Mouse (Mus musculus) right cerebral cortex, adult 18-20 months (tissue): ENCODE results near the gene Slc6a21.
"Not testable (repeated sequence)": the region's sequence is repeated elsewhere in the genome, so short reads cannot be mapped to it uniquely, and the experiment has no call there.

Experiments used
- DNase-seq: peaks from one replicate; pipeline ENCODE4 v3.0.0; 2022; ENCODE audit warnings: mixed read lengths

Slc6a21 gene

DNA sequence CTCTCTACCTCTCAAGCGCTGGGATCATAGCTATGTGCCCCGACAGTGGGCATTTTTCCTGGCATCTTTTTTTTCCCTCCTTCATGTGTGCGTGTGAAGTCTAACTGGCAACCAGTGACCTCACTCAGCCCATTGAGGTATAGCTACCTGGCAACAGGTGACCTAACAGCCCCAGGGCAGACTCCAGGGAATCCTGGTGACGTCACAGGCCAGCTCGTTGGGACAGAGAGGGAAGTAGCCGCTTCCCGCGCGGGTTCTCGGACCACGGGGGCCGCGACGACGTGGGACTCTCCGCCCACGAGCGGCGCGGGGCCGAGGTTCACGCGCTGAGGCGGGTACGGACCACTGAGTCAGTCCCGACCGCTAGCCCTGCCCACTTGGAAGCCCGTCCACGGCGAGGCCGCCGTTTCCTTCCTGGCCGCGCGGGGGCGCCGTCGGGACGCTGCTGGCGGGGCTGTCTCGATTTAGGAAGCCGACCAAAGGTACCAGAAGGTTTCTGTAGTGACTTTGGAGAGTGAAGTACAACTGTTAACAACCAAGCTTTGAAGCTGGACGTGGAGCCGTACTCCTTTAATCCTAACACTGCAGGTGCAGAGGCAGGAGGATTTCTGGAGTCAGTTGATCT, at the start of gene Slc6a21:
TSS of gene Slc6a21 (plus strand) at position 378 of the 625 bp plus-strand sequence.
- DNase-seq = peak; percentile 70

DNA sequence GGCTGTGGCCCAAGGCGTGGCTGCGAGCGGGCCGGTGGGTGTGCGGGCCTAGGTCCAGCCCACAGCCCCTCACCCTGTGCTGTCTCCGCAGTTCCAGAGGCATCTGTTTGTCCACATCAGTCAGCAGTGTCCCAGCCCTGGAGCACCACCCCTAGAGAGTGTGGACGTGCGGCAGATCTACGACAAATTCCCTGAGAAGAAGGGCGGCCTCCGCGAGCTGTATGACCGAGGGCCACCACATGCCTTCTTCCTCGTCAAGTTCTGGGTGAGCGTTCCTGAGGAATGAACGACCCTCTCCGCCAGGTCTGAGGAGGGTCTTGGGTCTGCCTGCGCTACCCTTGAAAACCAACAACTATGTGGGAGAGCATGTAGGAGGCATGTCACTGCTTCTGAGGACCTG, 48.8 kb upstream of the Slc6a21 start:
- DNase-seq = no peak

DNA sequence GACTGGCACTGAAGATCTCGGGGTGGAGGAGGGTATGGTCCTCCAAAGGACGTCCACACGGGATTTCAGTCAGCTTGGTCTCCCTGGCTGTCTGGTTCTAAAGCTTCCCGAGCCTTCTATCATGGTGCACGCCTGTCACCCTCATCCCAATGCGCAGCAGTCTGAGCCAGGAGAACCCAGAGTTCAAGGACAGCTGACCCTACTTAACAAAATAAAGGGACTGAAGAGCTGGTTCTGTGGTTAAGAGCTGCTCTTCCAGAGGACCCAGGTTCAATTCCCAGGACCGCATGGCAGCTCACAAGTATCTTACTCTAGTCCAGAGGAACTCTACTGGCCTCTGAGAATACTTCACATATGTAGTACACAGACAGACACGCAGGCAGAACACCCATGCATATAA, 48.3 kb upstream of the Slc6a21 start:
- DNase-seq = no peak

DNA sequence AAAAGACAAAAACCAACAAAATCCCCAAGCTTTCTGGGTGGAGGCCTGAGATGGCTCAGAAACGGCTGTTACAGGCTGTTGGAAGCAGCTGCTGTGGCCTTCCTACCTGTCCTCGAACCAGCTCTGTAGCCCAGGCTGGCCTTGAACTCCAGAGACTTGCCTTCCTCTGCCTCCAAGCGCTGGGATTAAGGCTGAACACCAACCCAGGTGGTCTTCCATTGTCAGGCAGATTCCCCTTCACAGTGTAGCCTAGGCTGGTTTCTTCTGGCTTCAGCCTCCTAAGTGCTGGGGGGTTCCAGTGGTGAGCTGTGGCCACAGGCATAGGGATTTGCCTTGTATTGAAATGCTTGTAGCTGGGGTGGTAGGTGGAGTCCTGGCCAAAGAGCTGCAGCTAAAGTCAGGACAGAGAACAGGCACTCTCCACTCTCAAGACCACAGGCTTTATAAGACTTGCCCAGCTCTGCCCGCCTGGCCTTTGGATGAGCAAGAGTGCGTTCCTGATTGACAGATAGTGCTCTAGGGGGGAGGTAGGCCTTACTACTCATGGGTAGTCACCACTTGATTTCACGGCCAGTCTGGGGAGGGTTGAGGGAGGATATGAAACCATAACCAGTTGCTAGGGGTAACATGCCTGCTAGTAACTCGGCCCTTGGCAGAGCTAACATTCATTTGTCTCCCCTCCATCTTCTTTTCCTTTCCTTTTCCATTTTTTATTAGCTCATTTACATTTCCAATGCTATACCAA, 47.7 kb upstream of the Slc6a21 start:
- no peak for DNase-seq

DNA sequence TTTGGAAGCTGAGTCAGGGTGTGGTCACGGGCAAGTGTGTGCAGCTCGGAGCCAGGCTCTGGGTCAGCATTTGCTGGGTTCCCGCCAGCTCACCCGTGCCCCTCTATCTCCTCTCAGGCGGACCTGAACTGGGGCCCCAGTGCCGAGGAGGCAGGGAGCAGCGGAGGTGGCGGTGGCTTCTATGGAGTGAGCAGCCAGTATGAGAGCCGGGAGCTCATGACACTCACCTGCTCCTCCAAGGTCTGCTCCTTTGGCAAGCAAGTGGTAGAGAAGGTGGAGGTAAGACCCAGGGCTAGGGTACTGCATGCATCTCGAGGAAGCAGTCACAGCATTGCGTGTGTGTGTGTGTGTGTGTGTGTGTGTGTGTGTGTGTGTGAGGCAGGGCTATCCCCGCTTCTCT, 46.1 kb upstream of the Slc6a21 start:
- no peak for DNase-seq

DNA sequence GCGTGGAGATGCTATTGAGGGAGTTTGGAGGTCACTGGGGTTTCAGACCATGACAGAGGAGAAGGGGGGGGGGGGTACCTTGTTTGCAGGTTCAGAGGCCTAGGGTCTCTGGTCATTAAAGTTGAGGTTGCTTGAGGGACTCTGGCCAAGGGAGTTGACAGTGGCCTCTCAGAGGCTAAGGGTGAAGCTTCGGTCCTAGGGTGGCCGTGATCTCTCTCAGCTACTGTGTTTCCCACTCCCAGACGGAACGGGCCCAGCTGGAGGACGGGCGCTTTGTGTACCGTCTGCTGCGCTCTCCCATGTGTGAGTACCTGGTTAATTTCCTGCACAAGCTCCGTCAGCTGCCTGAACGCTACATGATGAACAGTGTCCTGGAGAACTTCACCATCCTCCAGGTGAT, 45.4 kb upstream of the Slc6a21 start:
- no peak for DNase-seq

DNA sequence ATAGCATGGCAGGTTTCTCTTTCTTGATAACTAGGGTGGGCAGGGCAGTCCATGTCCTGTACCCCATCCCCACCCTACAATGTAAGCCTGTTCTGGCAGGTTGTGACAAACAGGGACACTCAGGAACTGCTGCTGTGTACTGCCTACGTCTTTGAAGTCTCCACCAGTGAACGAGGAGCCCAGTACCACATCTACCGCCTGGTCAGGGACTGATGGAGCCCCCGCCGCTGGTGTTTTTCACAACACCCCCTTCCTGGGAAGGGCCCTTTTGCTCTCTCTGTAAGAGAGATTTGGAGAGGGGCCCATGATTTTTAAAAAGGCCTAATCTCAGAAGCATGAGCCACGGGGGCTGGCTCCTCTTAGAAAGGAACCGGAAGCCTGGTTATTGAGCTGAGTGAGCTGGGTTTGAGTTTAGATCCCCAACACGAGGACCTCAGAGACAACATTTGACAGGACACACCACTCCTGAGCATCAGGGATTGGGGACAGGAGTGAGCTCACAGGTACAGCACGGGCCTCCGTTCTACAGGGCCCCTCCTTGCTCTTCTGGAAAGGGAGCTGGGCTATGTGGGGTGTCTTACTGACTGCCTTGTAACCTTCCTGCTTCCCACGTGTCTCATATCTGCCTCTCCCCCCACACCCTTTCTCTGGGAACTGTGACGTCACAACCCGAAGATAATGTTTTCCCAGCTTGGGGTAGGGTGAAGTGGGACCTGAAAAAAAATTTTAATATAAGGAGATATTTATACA, 44.4 kb upstream of the Slc6a21 start:
- DNase-seq = peak; percentile 76

DNA sequence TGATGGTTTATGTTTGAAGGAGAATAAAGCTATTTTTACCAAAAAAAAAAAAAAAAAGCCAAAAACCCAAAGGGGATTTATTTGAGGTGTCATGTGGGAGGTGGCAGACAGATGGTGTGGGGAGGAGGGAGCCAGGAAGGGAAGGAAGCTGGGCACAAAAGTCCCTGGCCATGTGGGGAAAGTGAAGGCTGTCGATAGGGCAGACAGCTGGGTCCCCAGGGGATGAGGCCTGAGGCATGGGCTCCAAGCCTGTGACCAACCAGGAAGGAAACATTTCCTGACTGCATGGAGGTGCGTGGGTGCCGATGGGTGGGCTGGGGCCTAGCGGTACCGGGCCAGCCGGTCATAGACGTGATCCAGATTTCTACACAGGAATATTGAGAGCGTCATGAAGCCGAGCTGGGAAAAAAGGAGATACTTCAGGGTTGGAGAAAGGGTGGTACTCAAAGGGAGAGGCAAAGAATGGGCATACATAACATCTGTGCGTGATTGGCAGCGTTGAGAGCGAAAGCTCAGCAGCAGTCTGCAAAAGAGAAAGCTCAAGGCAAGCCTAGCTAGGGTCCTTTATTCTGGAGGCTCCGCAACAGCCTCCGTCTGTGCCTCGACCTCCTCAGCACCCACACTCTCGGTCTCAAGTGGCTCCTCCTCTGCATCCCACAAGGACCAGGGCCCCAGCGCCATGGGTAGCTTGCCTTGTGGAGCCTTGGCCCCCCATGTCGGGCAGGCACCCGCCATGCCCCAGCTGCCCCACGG, 43.6 kb upstream of the Slc6a21 start:
- peak; percentile 86 for DNase-seq

DNA sequence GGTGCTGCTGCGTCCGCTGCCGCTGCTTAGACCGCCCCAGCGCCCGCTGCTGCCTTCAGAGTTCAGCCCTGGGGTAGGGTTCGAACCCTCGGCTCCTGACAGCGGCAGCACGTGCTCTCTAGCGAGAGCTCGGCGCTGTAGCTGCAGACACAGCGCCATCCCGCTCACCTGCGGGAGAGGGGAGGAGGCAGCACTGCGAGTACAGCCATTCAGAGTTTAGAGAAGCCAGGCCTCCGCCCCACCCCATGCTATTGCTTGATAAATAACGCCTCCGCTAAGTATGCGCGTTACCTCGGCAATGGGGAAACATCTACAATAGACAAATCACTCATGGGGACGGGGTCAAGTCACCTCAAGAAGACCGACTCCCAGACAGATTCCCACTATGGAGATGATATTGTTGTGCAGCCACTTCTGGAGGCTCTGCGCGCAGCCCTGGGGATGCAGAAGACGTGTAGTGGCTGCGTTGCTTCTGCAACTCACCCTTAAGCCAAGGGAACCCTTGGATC, 42.9 kb upstream of the Slc6a21 start:
- peak; percentile 32 for DNase-seq

DNA sequence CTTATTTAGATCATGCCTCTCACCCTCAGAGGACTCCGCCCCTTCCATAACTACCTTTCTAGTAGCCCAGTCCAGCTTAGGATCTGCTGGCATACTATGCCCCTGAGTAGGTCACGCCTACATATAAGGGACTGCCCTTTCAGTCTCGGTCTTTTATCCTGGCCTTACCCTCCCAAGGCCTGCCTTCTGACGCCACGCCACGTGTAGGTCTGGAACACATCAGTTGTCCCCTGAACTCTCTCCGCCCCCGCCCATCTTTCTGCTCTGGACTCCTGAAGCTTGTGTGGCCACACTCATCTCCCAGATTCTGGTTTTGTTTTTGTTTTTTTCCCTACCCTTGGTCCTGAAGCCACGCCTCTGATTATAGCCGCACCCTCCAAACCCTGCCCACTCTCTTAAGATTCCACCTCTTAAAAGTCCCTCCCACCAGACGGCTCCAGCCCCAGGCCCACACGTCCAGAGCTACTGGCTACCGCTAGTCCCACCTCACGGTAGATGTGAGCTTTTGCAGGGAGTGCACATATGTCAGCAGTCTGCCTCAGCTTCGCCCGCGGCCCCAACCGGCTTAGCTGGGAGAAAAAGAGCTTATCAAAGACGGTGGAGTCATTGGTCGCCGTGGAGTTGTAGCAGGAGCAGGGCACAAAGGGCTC, 42.3 kb upstream of the Slc6a21 start:
- DNase-seq = no peak

DNA sequence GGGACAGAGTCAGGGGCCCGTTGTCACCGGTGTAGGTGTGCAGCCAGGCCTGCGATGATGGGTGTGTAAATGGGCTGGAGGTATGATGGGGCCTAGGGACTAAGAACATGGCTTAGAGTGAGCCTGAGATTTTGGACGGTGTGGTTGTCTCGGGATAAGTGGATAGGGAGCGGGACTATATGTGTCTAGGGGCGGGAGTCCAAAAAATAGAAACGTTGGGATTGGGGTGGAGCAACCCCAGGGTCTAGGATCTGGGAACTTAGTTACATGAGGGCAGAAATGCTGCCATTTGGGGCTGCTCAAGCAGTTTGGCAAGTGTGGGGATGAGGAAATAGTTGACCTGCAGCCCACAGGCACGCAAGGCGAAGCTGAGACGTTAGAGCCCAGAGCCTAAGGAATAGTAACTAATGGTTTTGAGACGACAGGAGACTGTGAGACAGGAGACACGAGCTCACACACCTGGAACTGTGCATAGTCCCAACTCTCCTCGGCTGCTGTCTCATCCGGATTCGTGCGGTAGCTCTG, 41.6 kb upstream of the Slc6a21 start:
- DNase-seq = no peak

DNA sequence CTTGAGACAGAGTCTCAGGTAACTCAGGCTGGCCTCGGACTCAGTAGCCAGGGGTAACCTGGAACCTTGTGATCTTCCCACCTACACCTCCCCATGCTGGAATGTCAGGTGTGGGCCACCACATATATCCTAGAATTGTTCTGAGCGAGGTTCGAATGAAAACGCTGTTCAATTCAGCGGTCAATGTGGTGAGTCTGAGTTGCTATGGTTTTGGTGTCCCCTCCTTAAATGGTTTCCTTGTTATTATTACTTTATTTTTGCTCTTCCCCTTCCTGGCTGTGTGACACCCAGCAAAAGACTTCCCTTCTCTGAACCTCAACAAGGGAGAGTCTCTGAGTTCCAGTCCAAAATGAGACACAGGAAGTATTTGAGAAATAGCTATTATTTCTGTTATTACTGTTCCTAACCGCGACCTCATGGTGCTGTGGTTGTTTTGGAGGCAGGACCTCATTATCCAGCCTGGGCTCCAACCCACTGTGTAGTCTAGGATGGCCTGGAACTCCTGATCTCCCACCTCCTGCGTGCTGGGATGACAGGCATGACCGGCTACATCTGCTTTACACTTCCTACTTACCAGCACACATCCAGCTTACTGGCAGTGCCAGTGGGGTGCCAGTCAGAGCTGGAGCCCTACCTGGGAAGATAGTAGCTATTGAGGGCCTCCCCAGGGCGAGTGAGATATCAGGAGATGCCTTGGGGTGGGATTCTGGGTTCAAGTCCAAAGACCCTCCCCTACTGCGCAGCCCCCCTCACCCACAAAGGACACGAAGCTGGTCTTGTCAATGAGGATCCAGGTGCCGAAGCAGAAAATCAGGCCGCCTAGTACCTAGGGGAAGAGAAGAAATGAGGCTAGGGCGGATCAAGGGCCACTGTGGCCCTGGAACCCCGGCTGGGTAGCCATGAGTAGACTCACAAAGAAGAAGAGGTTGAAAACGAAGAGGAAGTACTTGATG, 39.3 kb upstream of the Slc6a21 start:
- no peak for DNase-seq

DNA sequence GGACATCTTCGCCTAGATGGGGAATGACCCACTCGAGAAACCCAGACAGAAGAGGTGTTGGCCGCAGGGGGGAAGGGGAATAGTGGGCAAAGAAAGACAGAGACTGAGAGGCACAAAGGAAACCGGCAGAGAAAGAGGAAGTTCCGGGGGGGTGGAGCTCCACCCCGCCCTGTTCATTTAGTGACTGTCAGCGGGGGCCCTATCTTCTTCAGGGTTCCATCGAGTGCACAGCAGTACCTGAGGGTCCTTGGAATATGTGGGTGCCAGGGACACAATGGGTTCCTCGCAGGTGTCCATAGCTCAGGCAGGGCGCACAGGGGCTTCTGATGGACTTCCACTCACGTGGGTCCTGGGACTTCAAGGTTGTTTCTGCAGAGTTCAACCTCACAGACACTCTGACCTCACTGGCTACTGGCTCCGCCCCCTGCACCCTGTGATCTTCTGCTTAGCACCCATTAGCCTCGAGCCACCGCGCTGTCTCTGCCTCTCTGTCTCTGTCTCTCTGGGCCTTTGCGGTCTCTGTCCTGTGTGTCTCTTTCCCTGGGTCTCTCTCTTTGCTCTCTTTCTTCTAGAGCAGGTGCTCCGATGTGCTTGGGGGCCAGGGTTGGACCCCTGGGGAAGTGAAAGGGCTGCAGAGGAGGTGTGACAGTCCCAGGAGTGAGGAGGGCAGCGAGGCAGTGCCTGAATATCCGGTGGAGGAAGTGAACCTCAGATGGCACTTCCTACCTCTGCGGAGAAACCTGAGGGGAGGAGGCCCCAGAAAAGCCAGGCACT, 38.4 kb upstream of the Slc6a21 start, which contains the start of gene Cd37:
TSS of gene Cd37 (minus strand) at position 393 of the 774 bp plus-strand sequence.
- no peak for DNase-seq

DNA sequence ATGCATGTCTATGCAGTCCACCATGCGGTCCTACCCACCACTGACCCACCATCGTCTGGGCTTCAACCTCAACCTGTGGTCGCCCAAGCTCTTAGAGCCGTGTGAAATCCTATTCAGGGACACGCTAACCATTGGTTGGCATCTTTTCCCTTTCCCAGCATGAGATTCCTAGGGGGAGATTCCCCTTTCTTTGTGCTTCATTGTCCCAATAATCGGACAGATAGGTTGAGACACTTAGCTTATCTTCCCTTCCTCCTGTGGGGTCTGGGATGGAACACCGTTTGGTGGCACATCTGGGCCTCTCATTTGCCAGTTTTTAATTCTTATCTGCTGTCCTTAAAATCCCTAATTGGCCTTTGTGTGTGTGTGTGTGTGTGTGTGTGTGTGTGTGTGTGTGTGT, 37.2 kb upstream of the Slc6a21 start:
- DNase-seq = no peak

DNA sequence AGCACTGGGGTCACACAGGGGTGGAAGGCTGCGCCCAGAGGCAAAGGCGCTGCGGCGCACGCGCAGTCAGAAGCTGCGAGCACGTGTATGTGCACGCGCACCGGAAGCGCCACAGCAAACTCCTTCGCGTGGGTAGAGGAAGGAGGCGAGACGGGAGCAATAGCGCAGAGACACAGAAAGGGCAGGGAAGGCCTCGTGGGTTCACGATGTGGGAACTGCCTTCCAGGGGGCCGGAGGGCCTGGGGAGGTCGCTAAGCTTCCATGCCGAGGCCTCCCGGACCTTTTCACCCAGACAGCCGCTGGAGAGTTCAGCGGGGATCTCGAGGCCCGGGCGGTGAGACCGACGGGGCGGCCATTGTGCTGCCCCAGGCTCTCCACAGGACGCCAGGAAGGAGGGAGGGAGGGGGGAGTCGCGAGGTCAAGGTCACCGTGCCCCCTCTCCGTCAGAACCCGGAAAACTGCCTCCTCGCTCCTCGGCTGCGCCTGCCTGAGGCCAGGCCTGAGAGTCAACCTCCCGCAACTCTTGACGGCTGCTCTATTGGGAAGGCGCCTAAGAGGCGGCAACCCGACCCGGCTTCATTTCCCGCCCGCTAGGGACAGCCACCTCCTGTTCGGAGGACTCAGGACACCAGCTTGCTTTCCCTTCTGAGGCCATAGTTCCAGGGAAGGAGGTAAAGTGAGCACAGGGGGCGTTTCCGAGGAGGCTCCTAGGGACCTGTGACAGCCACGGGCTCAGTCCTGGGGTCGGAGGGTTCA, 36.5 kb upstream of the Slc6a21 start, which contains the start of gene Slc6a16:
TSS of gene Slc6a16 (plus strand) at position 453 of the 756 bp plus-strand sequence.
- peak; percentile 67 for DNase-seq

DNA sequence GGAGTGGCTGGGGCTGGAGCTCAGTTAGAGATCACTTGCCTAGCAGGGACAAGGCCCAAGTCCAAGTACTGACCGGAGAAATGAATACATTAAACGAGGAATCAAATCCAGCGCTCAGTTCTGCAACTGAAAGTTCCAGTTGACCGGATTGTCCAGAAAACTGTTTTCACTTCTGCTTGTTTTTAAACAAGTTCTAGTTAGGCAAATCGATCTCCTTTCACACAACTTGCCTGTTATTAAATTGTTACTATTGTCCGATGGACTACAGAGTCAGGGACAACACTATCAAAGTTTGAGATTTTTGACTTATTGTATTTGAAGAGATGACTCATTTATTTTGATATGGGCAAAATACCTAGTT, 35.9 kb upstream of the Slc6a21 start:
- no peak for DNase-seq

DNA sequence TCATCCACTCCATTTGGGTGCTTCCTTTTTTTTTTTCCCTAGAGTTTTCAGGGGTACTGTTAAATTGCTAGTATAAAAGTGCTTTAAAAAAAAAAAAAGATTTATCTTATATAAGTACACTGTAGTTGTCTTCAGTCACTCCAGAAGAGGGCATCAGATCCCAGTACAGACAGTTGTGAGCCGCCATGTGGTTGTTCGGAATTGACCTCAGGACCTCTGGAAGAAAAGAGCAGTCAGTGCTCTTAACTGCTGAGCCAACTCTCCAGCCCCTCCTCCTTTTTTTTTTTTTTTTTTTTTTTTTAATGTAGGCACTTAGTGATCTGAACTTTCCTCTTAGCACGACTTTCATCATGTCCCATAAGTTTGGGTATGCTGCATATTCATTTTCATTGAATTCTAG, 29.6 kb upstream of the Slc6a21 start:
- DNase-seq = no peak

DNA sequence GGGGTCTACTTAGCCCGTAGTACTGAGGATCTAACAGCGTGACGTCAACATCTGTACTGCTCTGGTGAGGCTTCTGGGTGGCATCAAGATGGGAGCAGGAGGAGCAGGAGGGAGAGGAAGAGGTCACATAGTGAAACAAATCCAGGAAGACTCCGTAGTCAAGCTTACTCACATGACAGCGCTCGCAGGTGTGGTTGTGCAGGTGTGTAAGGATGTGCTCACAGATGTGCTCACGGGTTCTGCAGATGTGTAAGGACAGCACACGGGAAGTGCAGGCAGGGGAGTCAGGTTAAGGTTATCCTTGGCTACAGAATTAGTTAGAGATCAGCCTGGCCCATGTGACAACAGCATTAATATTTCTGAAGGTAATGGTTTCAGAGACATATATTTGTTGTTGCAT, 23.5 kb upstream of the Slc6a21 start:
- DNase-seq = no peak

DNA sequence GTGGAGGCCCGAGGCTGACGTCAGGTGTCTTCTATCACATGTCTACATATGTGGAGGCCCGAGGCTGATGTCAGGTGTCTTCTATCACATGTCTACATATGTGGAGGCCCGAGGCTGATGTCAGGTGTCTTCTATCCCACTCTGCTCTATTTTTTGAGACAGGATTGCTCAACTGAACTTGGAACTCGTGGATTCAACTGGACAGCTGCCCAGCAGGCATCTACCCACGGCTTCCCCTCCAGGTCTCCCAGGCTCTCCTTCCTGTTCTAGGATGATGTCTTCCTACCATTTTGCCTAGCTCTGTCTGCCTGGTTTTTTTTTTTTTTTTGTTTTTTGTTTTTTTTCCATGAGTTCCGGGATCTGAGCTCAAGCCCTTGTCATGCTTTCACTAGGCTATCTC, 21.5 kb upstream of the Slc6a21 start:
- not testable (repeated sequence) for DNase-seq
